Comparison of ENCODE assay signal across 19 mouse cellular contexts in genomic region chr1:179434443-179435260, GRCm38 (mm10).
DNase-seq lines count a peak whose midpoint lies in the region; ATAC-seq and TF ChIP-seq lines count a peak whose summit lies in the region.
"Had no signal": no experiment of that assay in that cellular context is flagged by ENCODE, and none has a peak within 500 bp of the region (broad histone marks: within the 10 kb centered on the region; RNA-seq: fewer than 3 reads in every experiment).

No protein-coding gene starts in this region.

- H3K4me2 ChIP-seq in heart, embryonic 14.5 days (ENCODE audit: low read length): no peak overlapping the region
- H3K4me2 ChIP-seq in liver, postnatal 0 days (ENCODE audit: low read depth, low read length): no peak overlapping the region
- H3K4me2 ChIP-seq: hindbrain, embryonic 15.5 days; stomach, embryonic 15.5 days had no signal

- DNase-seq in heart, postnatal 14 days: no peak
- DNase-seq in B cell, adult 2 months: peak; percentile 35 to 37
- DNase-seq in MEL-GATA-1-ER (ENCODE audit: extremely low read depth, low read depth): peak; percentile 58
- no peak for DNase-seq in liver, postnatal 0 days
- no peak for DNase-seq in urinary bladder, postnatal 36 days (ENCODE audit: low spot score in 2 of 2)
- no peak for DNase-seq in layer of hippocampus, postnatal 10 days (ENCODE audit: low spot score in 2 of 2)
- DNase-seq: adrenal gland, postnatal 25 days; cerebellum, postnatal 10 days; gastrocnemius, postnatal 36 days; kidney, adult 18-20 months; kidney, postnatal 4 days; layer of hippocampus, postnatal 36 days; left cerebral cortex, postnatal 4 days; lung, adult 2 months had no signal

- 47% methylated on average over 11 of the region's 11 CpGs for WGBS in heart, embryonic 14.5 days
- WGBS in liver, postnatal 0 days (ENCODE audit: insufficient replicate concordance): 75% methylated on average over 11 of the region's 11 CpGs

- ATAC-seq in heart, embryonic 14.5 days (ENCODE audit: insufficient number of reproducible peaks, insufficient read depth, low FRiP score, low read depth): peak; percentile 43
- ATAC-seq in liver, postnatal 0 days: peak; percentile 32; the same call in 1 of the 2 replicates
- ATAC-seq: activated CD4-positive, CD25-positive, alpha-beta regulatory T cell, adult 4 months had no signal

- no peaks in the 10 kb centered on the region for H3K36me3 ChIP-seq in heart, embryonic 14.5 days (ENCODE audit: control insufficient read depth, insufficient read depth, low read length)
- H3K36me3 ChIP-seq in liver, postnatal 0 days (replicated peaks; ENCODE audit: insufficient read depth, low read length): no peaks in the 10 kb centered on the region
- H3K36me3 ChIP-seq: hindbrain, embryonic 15.5 days; midbrain, embryonic 10.5 days; stomach, embryonic 15.5 days had no signal

- peaks cover 4 to 20% of the 10 kb centered on the region in 2 experiments for H3K4me1 ChIP-seq in heart, embryonic 14.5 days (ENCODE audit: control insufficient read depth in 2 of 2, insufficient read depth in 2 of 2, low read length in 2 of 2)
- H3K4me1 ChIP-seq in liver, postnatal 0 days (ENCODE audit: insufficient read depth): peaks cover 6% of the 10 kb centered on the region; the same call in 1 of the 2 replicates
- H3K4me1 ChIP-seq: hindbrain, embryonic 15.5 days; midbrain, embryonic 10.5 days; stomach, embryonic 15.5 days had no signal

- no peak for TF ChIP-seq CTCF in liver, postnatal 0 days (IDR thresholded peaks at IDR 0.05; ENCODE audit: low read depth)

- H3K9ac ChIP-seq in heart, embryonic 14.5 days (ENCODE audit: low read length): no peak overlapping the region
- H3K9ac ChIP-seq in liver, postnatal 0 days (replicated peaks): no peak overlapping the region
- H3K9ac ChIP-seq: hindbrain, embryonic 15.5 days; stomach, embryonic 15.5 days had no signal

- TF ChIP-seq EP300 in liver, postnatal 0 days (IDR thresholded peaks at IDR 0.05; ENCODE audit: low read depth): no peak

- H3K27ac ChIP-seq in heart, embryonic 14.5 days (replicated peaks in 1 of 2; ENCODE audit: control insufficient read depth in 1 of 2, insufficient read depth in 1 of 2, low read depth in 2 of 2, low read length in 2 of 2): peak overlapping the region in 1 of 2 experiments; percentile 41; a peak in 1 of 4 replicates
- H3K27ac ChIP-seq in liver, postnatal 0 days (ENCODE audit: low read depth): peak overlapping the region; percentile 58
- H3K27ac ChIP-seq: hindbrain, embryonic 15.5 days; midbrain, embryonic 10.5 days; stomach, embryonic 15.5 days had no signal

- H3K9me3 ChIP-seq in heart, embryonic 14.5 days (ENCODE audit: control insufficient read depth, low read length): no peaks in the 10 kb centered on the region
- H3K9me3 ChIP-seq in liver, postnatal 0 days (ENCODE audit: low read length): no peaks in the 10 kb centered on the region
- H3K9me3 ChIP-seq: hindbrain, embryonic 15.5 days; midbrain, embryonic 10.5 days; stomach, embryonic 15.5 days had no signal

- H3K4me3 ChIP-seq in heart, embryonic 14.5 days (ENCODE audit: control insufficient read depth in 1 of 2, insufficient read depth in 1 of 2, low read depth in 1 of 2, low read length in 2 of 2): no peak overlapping the region
- H3K4me3 ChIP-seq in liver, postnatal 0 days (ENCODE audit: low read depth, low read length): no peak overlapping the region
- H3K4me3 ChIP-seq: hindbrain, embryonic 15.5 days; midbrain, embryonic 10.5 days; stomach, embryonic 15.5 days had no signal

- intact Hi-C loops in heart, postnatal 14 days (cut with DNase I): no loop called here

- H3K27me3 ChIP-seq in heart, embryonic 14.5 days (ENCODE audit: control insufficient read depth, insufficient read depth, low read length): peaks cover 16% of the 10 kb centered on the region
- no peaks in the 10 kb centered on the region for H3K27me3 ChIP-seq in liver, postnatal 0 days (ENCODE audit: insufficient read depth, low read length)
- H3K27me3 ChIP-seq: hindbrain, embryonic 15.5 days; stomach, embryonic 15.5 days had no signal

Comparison
In these comparisons a context has a peak if more than half of its experiments do, and no peak if none do; other contexts are left out.
1. DNase-seq: peak in B cell, adult 2 months (2 of 2) and MEL-GATA-1-ER (single experiment); none in heart, postnatal 14 days (0 of 2), liver, postnatal 0 days (single experiment), urinary bladder, postnatal 36 days (0 of 2) and layer of hippocampus, postnatal 10 days (0 of 2).